Mouse (Mus musculus) kidney, postnatal 10 days (tissue): ENCODE data around the gene Nr6a1.

Experiments
- DNase-seq: peaks from one replicate; pipeline ENCODE4 v3.0.0; 2021; ENCODE audit warnings: mixed read lengths

The Nr6a1 gene

DNA sequence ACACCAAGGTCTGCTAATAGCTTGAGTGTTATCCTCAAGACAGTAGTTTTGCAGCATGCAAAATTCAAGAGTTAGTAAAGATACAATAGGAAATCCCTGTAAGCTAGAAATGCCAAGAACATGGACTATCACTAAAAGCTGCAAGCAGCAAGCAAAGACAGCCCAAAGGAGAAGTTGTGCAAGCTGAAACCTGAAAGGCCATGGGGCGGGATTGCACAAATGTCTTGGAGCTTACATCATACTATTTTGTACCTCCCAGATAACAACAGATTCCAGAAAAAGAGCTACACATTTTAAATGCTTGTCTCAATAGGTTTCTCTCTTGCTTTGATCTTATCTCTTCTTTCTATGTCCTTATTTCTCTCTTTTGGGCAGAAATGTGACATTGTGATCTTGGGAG lies 60.8 kb downstream of the Nr6a1 start:
- no peak for DNase-seq

DNA sequence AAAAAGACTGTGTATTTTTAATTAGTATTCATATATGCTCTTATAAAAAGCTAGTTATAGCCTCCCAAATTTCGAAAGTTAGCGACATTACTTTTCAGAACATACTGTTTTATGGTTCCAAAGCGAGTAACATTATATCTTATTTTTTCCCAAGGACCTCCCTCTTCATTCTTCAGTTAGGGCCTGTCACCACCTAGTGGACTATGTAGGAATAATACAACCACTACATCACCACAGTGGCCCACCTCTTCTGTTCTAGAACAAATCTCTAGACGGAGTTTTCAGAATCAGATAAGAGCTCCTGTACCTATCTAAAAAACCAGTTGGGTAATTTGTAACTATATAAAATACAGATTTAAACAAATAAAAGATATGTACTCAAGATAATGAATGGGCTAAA lies 63.5 kb downstream of the Nr6a1 start:
- peak; percentile 21 for DNase-seq

DNA sequence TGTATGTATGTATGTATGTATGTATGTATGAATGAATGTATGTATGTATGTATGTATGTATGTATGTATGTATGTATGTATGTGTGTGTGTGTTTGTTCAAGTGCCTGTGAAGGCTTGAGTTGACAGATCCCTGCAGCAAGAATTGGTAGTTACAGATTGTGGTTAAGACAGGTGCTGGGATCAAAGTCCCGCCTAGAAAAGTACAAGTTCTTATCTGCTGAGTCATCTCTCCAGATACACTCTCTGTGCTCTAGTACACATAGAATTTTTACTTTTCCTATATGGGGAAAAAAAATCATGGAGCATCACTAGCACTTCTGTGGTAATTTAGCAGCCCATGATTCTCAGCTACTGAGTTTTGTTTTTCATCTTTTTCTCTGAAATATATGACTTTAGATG lies 75.7 kb downstream of the Nr6a1 start:
- no peak for DNase-seq

DNA sequence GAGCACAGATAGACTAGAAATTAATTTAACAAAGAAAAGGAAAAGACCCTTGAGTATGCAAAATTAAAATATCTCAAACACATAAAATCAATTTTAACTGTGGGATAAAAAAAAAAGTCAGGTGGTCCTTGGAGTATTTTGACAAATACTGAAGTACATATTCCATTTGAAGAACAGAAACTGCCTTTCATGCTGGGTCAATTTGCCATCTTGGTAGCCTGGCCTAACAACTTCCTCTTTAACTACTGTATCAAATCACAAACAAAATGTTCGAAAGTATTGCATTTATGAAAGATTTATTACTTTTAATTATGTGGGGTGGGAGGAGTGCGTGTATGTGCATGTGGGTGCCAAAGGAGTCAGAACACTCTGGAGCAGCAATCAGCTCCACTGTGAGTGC lies 81.2 kb downstream of the Nr6a1 start:
- DNase-seq = no peak

DNA sequence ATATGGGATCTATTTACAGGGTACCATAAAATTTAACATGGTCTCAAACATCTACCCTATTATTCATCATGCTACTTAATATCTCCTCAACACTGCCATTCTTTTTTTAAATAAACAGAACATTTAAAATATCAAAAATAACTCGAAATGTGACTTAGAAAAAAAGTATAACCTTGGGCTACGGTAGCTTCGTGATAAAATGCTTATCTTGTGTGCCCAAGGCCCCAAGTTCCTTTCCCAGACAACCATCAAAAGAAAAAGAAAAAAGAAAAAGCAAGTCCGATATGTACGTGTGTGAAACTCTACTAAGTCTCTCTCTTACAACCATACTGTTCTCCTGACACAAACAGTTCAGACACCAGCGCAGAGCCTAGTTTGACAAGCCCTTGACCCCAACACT lies 92.0 kb downstream of the Nr6a1 start:
- no peak for DNase-seq

DNA sequence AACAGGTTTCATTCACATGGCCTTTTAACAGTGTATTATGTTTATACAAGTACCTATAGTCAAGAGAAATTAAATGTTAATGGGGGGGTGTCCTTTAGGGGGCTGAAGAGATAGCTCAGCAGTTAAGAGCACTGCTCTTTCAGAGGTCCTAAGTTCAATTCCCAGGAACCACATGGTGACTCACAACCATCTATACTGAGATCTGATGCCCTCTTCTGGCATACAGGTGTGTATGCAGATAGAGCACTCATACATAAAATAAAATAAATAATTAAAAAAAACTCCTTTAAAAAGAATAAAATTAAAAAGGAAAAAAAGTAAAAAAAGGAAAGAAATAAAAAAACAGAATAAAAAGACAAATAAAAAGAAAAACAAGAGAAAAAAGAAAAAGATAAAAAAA lies 95.5 kb downstream of the Nr6a1 start:
- no peak for DNase-seq

DNA sequence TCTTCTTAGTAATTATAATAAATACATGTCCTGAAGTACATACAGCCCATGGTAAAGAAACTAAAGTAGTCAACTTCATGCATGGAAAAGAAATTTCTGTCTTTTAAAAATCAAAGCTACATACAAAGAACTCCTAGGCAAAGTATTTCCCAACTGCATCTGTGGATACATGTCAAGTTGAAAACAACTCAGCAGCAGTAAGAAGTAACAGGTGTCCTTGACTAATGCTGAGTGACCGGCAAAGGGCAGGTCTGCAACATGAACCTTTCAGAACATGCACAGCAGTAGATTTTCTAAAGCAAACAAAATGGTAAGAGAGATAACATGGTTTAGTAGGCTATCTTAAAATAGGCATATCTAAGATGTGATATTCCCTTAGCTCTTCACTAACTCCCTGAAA lies 98.0 kb downstream of the Nr6a1 start:
- no peak for DNase-seq

DNA sequence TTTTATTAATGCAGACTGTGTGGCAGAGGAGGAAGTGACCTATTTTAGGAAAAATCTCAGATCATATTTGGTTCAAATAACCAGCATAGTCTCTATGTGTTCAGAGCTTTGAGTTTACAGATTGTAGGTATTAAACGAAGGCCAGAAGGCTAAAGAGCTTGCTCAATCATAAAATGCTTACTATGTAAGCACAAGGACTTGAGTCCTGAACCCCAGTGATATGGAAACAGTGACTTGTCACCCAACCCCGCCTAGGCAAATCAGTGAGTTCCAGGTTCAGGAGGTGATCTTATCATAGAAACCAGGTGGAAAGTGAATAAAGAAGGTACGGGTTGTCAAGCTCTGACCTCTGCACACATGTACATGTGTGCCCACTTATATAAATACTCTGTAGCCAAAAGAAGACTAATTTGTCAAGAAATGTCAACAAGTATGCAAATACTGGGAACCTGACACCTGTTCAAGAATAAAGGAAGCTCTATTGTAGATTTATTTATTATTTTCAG lies 99.6 kb downstream of the Nr6a1 start:
- no peak for DNase-seq

DNA sequence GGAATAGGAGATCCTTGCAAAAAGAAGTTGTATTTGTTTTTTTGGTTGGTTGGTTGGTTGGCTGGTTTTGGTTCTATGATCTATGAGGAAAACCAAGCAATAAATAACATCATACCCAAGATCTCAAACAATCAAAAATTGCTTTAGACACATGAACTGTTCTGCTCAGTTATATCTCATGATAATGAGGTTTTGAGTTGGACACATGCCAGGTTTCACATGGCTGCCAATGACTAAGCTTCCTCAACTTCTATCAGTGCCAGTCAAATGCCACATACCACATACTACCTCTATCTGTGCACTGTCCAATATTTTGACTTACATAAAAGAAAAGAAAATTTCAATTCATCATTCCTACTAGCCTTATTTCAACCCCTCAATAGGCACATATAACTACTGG lies 101.3 kb downstream of the Nr6a1 start:
- peak; percentile 15 for DNase-seq

DNA sequence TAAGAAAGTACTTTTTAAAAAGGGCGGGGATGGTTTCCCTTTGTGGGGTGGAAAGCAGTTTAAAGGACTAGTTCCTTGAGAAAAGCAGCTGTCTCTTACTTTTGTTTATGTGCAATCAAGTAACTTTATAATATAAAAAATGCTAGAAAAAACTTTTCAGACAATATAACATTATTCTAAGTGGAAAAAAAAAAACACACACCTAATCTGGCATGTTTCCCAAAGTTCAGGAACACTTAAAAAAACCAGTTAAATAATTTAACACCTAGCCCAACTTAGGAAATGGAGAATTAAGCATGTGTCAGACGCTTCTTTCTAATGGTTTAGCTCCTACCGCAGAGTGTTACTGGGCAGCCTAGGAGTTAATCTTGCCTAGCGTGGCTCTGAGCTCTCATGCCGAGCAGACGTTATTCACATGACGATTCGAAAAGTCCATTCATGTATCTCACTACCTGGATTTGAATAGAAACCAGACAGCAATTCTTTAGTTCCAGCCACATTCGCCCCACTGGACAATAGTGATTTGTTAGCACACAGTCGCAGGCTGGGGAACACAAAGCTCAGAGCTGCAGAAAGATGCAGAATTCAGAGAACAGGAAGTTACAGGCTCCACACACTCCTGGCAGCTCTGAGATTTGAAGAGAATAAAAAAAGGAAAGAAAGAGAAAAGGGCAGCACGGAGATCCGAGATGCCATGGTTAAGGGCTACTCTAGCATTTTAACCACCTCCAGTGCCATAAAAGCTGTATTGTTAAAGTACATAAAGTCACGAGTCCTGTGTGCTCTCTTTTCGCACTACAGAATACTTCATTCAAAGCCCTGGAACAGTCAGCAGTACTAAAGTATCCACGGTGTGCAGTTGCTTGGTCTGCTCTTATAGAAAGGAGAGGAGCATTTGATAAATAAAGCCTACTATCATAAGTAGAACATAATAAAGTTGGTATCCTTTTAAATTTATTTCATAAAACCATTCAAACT lies 102.4 kb downstream of the Nr6a1 start:
- DNase-seq = peak; percentile 37

DNA sequence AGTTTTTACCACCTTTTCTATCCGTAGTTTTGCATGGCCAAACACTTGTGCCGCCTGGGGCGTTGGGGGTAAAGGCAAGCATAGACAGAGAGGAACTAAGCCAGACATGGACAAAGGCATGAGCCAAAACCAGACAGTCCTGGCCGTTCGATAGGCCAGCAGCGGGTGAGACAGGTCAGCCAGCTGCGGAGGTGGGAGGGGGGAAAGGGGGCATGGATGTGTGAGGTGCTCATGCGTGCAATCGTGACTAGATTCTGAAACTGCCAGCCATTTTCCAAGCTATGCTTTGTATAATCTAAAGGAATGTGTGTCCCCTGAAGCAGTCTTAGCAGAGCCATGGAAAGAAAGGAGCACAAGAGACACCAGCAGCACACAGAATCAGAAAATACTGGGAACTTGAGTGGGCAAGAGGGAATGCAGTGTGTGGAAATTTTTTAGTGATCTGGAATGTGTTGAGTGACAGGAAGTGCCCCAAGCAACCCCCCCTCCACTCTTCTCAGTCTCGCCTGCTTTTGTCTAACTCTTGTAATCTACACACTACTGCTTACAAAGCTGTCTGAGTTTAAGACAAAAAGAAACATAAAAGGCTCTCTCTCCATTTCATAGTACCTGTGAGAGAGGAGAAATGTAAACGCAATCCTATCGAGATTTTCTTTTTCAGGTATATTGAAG lies 103.4 kb downstream of the Nr6a1 start:
- DNase-seq = peak; percentile 77

DNA sequence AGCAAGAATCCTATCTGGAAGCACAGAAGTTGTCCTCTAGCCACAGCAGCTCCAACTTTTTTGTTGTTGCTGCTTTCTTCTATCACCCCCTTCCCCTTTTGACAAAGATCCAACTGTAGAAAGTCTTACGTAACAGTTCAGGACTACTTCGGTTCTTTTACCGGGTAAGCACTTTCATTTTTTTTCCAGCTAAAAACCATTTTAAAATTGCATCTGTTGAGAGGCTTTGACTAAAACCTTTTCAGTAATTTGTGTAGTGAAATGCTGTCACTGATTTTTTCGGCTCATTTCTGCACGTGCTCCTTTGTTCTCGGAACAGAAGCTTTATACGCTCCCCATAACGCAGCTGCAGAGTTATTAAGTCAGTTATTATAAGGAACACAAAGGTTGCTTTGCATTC lies 104.1 kb downstream of the Nr6a1 start:
- DNase-seq = no peak

DNA sequence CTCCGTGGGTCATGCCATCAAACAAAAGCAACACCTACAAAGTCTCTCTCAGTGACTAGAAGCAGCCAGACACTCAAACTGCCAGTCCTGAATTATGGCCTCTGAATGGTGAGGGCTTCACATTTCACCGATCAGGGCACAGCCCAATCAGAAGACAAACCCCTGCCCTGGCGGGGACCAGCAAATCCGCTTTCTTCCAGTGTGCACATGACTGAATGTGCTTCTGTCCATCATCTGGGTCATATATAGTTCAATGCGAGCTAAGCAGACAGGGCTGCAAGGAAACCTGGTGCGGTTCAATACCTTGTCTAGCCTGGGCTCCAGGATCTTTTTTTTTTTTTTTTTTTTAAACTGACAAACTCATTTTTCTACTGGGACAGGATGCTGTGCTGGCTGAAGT lies 104.5 kb downstream of the Nr6a1 start:
- peak; percentile 73 for DNase-seq

DNA sequence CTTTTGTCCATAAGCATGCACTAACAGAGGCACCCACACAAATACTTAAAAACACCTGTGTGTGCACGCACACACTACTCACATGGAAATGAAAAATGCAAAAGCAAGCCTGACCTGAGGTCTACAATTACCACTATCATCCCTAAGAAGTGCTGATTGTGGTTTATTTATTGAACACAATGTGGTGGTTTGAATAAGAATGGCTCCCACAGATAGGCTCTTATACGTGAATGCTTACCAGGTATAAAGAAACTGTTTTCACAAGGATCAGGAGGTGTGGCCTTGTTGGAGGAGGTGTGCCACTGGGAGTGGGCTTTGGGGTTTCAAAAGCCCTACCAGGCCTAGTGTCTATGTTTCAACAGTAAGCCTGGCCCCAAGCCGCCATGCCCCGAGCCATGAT lies 110.0 kb downstream of the Nr6a1 start:
- DNase-seq = no peak

DNA sequence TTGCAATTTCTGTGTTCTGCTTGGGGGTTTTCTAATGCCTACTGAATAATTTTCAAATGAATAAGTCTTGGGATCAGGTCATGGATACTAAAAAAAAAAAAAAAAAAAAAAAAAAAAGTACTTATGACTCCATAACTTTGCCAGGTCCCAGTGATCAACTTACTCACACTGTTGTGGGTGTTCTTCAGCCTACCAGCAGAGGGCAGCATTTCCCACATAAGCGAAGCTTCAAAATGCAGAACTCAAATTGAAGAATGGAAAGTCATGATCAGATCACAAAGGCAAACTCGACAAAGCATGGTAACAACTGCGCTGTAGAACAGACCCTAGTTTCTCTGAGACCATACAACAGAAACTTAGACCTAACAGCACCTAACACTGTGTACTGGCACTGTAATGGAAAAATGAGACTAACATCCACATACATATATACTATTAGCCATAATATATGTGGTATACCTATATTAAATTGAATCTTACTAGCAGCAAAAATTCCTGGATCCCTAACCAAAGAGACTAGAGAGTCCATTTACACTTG lies 130.3 kb downstream of the Nr6a1 start:
- DNase-seq = peak; percentile 84

DNA sequence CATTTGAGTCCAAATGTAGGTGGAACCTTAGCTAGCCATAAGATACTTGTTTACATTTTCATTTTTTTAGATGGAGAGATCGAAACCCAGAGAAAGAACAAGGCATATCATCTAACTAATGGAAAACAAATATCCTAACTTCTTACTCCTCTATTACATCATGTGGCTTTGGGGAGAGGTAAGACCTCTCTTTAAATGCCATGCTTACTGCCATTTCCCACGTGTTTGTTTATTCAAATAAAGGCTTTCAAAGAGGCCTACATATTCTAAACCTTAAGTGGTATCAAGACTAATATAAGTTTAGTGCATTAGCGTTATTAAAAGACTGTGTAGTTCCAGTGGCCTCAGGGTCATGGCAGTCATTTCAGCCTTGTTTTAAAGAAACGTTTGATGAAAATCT lies 140.2 kb downstream of the Nr6a1 start:
- DNase-seq = no peak

DNA sequence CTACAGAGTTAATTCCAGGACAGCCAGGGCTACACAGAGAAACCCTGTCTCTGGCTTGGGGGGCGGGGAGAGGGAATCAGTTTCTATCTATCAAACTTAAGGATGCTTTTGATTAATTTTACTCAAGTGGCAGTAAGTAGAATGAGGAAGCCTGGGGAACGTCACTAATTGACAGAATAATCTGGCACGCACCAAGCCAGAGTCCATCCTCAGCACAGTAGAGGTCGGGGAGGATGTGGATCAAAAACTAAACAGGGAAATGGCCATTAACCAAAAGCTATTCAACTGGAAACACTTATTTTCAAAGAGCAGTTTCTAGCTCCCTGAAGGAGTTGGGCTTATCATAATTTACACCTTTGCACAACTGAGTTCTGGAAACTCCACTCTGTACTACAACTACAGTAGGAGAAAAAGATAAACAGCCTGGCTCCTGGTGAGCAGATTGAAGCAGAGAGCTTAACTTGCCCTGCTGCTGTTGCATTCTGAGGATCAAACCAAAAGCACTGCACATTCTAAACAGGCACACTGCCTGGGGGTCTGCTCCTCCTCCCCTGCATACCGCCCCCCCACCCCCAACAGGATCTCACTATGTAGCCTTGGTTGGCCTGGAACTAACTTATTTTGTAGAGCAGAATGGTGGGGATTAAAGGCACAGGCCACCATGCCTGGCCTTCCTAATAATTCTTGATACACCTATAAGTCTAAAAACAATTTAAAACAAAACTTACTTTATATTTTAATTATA lies 141.1 kb downstream of the Nr6a1 start:
- no peak for DNase-seq

DNA sequence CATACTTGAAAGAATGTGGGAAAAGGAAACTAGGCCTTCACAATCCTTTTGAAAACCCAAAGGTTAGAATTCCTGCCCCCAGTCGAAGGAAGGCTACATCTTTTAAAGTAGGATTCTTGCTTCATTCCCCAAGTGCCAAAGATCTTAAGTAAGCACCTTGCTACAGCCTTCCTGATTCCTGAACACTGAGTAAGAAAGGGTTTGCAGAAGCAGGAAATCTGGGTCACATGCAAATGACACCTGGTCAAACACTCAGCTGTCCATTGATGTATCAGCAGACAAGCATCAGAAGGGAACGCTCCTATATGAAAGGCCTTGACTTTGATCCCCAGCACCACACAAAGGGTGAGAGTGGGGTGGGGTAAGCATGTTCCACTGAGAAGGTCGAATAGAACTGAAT lies 142.4 kb downstream of the Nr6a1 start:
- DNase-seq = no peak

DNA sequence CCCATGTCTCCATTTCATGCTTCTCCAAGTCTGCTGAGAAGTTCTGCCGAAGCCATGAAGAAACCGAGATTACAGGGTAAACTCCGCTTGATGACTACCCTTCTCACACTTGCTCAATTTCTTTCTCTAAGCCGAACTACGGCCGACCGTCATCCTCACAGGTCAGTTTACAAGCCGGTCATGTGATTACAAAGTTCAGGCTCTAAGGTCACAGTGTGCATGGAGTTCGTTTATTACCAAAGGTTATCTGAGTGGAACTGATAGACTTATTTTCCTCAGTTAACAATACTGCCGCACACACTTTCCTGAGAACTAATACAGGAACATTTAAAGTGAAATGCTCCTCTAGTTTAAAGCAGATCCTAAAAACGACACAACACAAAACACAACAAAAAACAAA lies 143.1 kb downstream of the Nr6a1 start:
- DNase-seq = peak; percentile 9

DNA sequence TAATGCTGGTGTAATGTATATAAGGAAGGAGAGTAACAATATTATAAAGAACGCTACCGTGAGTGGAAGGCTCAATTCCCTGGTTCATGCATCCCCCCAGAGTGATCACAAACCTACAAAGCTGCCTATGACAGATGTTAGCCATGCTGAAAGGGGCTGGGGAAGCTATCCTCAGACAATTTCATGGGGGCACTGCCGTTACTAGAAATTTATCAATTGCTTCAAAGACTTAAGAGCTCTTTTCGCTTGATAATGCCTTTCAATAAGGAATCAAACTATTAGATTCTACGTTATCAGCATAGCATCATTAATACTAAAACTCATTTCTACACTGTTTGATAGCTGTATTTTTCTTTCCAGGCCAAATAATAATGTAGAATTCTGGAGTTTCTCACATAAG lies 144.1 kb downstream of the Nr6a1 start:
- DNase-seq = no peak

DNA sequence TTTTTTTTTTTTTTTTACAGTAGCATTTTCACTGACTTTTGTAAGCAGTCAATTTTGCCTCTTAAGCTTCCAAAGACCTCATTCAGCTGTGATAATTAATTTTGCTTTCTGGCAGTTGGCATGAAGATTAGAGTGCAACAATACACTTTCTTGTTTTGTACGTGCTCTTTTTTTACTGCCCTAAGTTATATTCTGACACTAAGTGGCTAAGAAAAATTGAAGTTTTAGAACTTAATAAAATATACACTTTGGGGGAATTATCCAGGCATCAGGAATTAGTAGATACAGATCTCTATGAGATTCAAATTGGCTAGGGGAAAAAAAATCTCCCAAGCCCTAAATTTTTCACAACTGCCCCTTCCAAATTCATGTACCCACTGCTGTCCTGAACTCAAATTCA lies 144.8 kb downstream of the Nr6a1 start:
- no peak for DNase-seq

DNA sequence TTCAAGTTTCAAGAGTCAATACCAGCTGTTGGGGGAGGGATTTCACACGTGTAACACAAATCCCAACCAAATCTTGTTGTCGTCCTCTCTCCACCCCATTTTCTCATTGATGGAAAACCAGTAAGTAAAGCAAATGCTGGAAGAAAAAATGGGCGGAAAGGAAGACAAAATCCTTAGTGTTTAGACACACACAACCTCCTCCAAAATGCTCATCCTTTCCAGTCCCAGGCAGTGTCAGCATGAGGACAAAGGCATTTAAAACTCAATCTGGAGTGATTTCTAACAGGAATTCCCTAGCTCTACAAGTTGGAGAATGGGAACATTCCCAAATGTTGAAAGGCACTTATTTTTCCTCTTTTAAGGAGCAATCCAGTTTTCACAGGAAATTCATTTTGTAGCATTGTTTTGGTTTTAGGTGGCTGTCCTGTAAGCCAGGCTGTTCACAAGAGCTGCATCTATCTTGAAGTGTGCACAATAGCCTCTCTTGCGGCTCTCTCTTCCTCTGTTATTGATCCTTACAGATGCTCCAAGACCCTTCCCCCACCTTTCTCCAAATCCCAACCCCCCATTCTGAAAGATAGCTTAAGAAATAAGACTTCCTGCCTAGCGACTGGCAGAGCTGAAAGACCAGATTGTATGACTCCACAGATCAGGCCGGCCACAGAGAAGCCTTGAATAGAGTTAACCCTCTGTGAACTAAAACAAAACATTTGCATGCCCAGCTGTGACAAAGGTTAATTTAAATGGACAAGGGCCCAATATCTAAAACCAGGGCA lies 145.4 kb downstream of the Nr6a1 start:
- DNase-seq = peak; percentile 11
